Mouse (Mus musculus) lung, adult 2 months (tissue): ENCODE measurements around the gene Pnma3.
"Not testable (repeated sequence)": the region's sequence is repeated elsewhere in the genome, so short reads cannot be mapped to it uniquely, and the experiment has no call there.

ENCODE experiments used
- CTCF ChIP-seq: fragments of 200-500 bp; IDR thresholded peaks from 2 replicates; pipeline ENCODE4 v1.5.1; 2011; ENCODE audit warnings: mild to moderate bottlenecking, low read length, control low read depth; ENCODE audit not compliant: insufficient read depth
- POLR2A ChIP-seq: fragments of 200-500 bp; IDR thresholded peaks from 2 replicates; pipeline ENCODE4 v1.6.1; 2011; ENCODE audit warnings: low read depth, mild to moderate bottlenecking, control low read depth, low read length, borderline replicate concordance; ENCODE audit errors: extremely low read depth

- TF ChIP-seq POLR2A, CTCF: not testable (repeated sequence)
Observed at GRCm38 (mm10) chrX:73116747-73117146, 52.2 kb downstream of the Pnma3 start, which contains the start of gene Gm14685.
